Mouse (Mus musculus) gastrocnemius, adult 2 months (tissue): ENCODE data around the gene Cyp26b1. TPM values are rescaled to one million over a fixed set of nuclear protein-coding genes. Genes with fewer than 3 reads are reported as not detected.
"Not testable (repeated sequence)": the region's sequence is repeated elsewhere in the genome, so short reads cannot be mapped to it uniquely, and the experiment has no call there.

ENCODE experiments used
- DNase-seq: peaks from one replicate; pipeline ENCODE4 v3.0.0; 2022
- H3K27ac ChIP-seq: fragments of 200-600 bp; 2 replicates; pipeline ENCODE4 v1.8.1; 2022; ENCODE audit warnings: mild to moderate bottlenecking
- H3K4me3 ChIP-seq: fragments of 200-600 bp; 2 replicates; pipeline ENCODE4 v1.8.1; 2022; ENCODE audit warnings: mild to moderate bottlenecking, moderate library complexity
- CTCF ChIP-seq: fragments of 200-600 bp; IDR thresholded peaks from 2 replicates; pipeline ENCODE4 v1.8.1; 2022; ENCODE audit warnings: antibody characterized with exemption, mild to moderate bottlenecking, moderate library complexity
- intact Hi-C: fragments of 180-260 bp; cut with DNase I; formaldehyde crosslinking; loops from one replicate; pipeline ENCODE4 v1.15.1; 2025
- long read RNA-seq, 2 experiments: library from polyadenylated mRNA; stranded (forward); transcript quantifications; one replicate each; pipeline ENCODE4 v2.0.0; 2021
- total RNA-seq, 2 experiments: library from RNA; stranded (reverse); gene quantifications; 2 replicates each; pipeline ENCODE4 v1.2.3; 2021

The Cyp26b1 gene
- 10 to 100 TPM in 1 of 2 experiments, 1 to 10 TPM in 1; 7.1 to 18.9 TPM for total RNA-seq
- long read RNA-seq, experiment 1, partial matches to known transcripts = 0 of 2 reads
- long read RNA-seq, experiment 1, other reads (novel, unspliced or antisense) = 2 of 2 reads
- long read RNA-seq, experiment 2, full-length matches to known transcripts = 2 of 16 reads
- long read RNA-seq, experiment 2, partial matches to known transcripts = 0 of 16 reads
- long read RNA-seq, experiment 2, other reads (novel, unspliced or antisense) = 14 of 16 reads

DNA sequence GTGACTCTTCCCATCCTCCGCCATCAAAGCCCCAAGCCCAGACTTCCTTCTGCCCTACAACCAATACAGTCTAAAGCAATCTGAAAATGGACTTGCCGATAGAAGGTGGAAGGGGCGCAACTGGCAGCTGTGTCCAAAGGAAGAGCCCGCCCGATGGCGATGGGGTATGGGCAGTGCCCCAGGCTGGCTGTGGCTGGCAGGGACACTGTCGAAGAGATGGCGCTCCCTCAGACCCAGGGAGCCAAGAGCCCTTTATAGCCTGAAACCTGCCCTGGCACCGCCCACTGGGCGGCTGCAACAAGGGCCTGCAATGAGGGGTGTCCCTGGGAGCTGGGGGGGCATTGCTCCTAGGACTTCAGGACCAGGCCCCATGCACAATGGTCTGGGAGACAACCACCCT, at the start of gene Cyp26b1:
Gene Cyp26b1, minus strand, starts transcription at position 216 of the 400 bp plus-strand sequence.
- intact Hi-C loops = loop anchor here (10.0 kb wide), 1 partner anchor 321 kb away; no protein-coding TSS in a partner anchor
- DNase-seq = no peak
- Histone ChIP-seq H3K4me3 (no peak within 1 kb of the TSS), H3K27ac (no peak within 1 kb of the TSS)
- no peak for TF ChIP-seq CTCF

DNA sequence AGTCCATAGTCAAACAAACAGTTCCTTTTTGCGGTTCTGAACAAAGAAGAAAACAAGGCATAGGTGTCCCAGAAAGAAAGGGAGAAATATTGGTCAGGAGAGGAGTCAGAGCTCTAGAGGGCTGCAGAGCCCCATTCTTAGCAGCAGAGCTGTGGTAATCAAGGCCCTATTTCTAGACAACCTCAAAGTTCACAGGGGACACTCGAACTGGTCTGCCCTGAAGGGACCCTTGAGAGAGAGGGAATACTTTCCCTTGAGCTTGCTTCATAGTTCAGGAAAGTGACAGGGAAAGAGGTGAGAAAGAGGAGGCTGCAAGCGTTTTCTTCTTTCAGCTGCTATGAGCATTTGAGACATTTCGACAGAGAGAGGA, 47.3 kb upstream of the Cyp26b1 start:
- no peak for TF ChIP-seq CTCF
- no peak for DNase-seq
- intact Hi-C loops = no loop called here
- H3K4me3 ChIP-seq = no peak overlapping the region
- H3K27ac ChIP-seq = peak overlapping the region; percentile 69

DNA sequence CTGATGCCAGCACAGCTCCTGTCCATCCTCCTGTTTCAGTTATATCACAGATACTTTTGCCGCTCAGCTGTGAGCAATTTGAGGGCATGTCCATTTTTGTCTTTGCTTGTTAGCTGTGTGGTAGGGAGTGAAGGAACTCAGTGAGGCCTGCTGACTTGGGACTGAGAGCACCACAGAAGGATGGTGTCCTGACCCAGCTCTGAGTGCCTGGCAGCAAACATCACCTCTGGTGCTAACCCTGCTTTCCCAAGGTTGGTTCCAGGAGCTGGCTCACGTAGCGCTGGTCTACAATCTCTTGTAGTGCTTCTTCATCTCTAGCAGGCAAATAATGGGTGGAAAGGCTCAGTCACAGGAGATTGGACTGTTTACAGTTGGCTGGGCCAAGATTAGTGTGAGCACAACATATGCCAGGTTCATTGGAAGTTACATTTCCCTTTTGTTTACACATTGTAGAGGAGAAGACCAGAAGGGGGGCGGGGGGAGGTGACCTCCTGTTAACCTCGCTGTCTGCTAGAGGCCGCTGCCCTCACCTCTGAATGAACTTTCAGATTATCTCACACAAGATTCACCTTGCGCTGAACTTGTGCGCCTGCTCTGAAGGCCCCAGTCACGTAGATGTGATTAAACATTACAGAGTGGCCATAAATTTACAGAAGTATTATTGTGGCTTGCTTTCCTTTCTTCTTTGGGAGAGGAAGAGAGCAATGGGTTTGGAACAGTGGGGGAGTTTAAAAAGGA, 46.8 kb upstream of the Cyp26b1 start:
- H3K27ac ChIP-seq = peak overlapping the region; percentile 69
- intact Hi-C loops = no loop called here
- no peak for TF ChIP-seq CTCF
- DNase-seq = peak; percentile 32
- H3K4me3 ChIP-seq = no peak overlapping the region

DNA sequence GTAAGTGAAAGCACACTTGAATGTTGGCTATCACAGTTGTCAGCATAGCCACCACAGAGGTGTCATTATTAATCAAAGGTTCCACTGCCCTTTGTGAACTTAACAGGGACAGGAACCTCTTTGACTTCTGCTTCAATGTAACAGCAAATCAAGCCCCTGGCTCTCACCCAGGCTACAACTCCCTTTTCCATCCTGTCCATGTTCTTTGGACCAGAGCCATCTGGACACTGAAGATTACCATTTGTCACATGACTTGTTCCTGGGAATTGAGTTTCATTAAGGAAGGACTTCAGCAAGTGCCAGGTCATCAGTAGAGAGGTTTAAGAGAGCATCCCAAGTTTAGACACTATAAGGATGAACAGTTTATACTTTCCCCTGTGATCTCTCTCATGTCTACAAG, 44.5 kb upstream of the Cyp26b1 start:
- H3K27ac ChIP-seq = no peak overlapping the region
- no peak overlapping the region for H3K4me3 ChIP-seq
- peak; percentile 51 for DNase-seq
- TF ChIP-seq CTCF = no peak
- intact Hi-C loops = no loop called here

DNA sequence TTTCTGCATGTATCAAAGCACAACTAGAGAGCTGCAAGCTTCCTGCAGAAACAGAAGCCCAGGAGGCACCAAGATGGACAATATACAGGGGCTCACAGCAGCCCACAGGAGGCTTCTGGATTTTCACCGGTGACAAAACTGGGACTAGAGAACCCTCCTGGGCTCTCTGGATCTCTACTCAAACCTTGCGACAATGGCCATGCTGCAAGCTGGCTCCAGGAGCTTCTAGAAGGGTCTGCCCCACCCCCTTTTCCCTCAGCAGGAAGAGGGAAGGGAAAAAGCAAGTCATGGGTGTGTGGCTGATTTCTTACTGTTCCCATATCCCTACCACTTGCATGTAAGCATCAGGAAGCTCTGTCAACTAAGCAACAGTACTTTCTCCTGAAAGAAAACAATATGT, 37.9 kb upstream of the Cyp26b1 start:
- Histone ChIP-seq H3K27ac (peak overlapping the region; percentile 29; the same call in 1 of the 2 replicates), H3K4me3 (no peak overlapping the region)
- TF ChIP-seq CTCF = no peak
- intact Hi-C loops = no loop called here
- DNase-seq = no peak

DNA sequence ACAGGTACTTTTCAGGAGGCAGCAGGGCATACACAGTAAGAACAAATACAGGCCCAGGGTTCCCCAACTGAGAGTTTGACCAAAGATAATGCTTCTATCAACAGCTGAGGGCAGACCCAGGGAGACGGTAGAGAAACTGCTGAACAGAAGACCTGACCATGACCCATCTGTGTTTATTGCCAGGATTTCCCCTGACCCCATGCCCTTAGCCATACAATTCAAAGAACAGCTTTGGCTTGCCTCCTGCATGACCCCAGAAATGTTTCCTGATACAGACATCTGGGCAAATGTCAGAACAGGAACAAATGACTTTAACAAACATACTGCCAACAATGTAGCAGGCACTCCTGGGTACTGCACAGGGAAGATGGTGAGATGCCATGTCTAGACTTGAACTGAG, 36.6 kb upstream of the Cyp26b1 start:
- Histone ChIP-seq H3K4me3 (no peak overlapping the region), H3K27ac (peak overlapping the region; percentile 48)
- DNase-seq = no peak
- TF ChIP-seq CTCF = no peak
- intact Hi-C loops = no loop called here

DNA sequence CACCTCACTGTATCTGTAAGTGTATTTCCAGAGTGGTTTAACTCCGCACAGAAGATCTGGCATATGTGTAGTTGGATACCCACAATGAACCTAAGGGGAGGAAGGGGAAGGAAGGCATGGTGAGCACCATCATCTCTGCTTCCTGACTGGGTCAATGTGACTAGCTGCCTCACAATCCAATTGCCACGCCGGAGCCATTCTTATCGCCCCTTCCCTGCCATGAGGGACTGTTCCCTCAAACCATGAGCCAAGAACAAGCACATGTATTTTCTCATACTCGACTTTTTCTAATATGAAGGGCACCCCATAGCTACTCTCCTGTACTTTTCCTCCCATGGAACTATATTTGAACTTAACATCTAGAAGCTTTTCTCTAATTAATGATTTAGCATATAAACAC, 35.1 kb upstream of the Cyp26b1 start:
- no peak overlapping the region for H3K4me3 ChIP-seq
- no peak for TF ChIP-seq CTCF
- DNase-seq = no peak
- intact Hi-C loops = no loop called here
- H3K27ac ChIP-seq = no peak overlapping the region

DNA sequence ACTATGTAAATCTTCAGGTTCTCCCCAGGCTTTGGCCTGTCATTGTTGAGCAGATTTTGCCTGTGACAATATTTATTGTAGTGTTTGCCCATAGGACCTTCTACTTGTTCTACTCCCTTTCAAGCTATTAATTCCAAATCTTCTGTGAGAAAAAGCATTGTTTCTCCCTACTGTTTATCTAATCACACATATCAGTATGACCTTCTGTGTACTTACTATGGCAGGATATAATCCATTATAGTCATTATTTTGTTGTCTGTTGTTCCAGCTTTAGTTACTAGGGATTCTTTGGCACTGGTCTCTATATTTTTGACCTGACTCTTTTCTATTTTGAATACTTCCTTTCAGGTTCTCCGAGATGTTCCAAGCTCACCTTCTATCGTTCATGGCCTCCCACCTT, 32.7 kb upstream of the Cyp26b1 start:
- no peak for TF ChIP-seq CTCF
- no peak overlapping the region for H3K27ac ChIP-seq
- intact Hi-C loops = no loop called here
- H3K4me3 ChIP-seq = no peak overlapping the region
- DNase-seq = no peak

DNA sequence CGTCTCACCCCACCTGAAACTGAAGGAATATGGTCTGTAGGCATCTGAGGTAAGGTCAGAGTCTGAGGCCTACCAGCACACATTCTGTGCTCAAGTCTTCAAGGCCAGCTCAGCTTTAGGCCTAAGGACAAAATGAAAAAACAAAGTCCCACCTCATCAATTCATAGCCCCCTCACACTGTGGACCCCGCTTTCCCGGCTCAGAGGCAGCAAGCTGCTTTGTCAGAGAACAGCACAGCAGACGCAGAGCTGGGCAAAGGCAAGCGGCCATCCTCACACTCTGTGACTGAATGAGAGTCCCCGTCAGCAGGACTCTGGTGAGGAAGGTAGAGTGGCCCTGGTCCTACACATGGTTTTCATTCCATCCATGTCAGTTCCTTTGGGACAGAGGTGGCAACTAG, 25.5 kb upstream of the Cyp26b1 start:
- DNase-seq = no peak
- intact Hi-C loops = no loop called here
- no peak for TF ChIP-seq CTCF

DNA sequence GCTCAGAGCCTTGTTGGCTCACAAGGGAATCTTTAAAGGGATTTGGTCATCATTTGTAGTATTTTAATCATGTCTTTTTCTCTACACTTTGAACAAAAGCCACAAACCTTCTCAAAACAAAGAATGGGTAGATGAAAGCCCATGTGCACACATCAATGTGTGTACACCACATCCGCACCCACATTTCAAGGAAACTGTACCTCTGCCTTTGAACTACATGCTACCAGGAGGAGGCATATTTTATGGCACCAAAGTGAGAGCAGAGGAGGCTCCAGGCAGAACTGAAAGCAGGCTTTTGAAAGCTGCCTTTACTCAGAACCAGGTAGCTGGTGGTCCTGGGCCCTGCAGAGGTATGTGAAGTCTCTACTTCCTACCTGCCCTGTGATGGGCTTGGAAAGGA, 23.3 kb upstream of the Cyp26b1 start:
- Histone ChIP-seq H3K4me3 (no peak overlapping the region), H3K27ac (no peak overlapping the region)
- TF ChIP-seq CTCF = no peak
- no peak for DNase-seq
- intact Hi-C loops = no loop called here

More for the DNA sequence above, 25.5 kb upstream of the Cyp26b1 start:
- Histone ChIP-seq H3K4me3 (no peak overlapping the region), H3K27ac (no peak overlapping the region)

DNA sequence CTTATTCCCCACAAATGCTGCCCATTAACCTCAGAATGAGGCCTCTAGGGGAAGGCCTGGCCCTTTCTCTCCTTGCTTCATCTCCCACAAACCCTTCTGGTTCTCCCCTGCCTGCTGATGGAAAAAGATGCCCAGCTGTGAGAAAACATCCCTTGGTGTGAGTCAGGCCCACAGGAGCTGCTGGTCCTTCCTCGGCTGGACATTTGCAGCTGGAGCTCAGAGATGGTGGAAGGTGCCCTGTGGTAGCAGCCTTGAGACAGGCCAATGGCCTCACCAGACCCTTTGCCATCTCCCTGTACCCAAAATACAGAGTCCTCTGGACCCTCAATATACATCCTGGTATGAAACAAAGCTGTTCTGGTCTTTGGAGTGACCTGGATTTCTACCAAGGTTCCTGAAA, 22.9 kb upstream of the Cyp26b1 start:
- Histone ChIP-seq H3K27ac (no peak overlapping the region), H3K4me3 (no peak overlapping the region)
- TF ChIP-seq CTCF = no peak
- DNase-seq = no peak
- intact Hi-C loops = no loop called here

DNA sequence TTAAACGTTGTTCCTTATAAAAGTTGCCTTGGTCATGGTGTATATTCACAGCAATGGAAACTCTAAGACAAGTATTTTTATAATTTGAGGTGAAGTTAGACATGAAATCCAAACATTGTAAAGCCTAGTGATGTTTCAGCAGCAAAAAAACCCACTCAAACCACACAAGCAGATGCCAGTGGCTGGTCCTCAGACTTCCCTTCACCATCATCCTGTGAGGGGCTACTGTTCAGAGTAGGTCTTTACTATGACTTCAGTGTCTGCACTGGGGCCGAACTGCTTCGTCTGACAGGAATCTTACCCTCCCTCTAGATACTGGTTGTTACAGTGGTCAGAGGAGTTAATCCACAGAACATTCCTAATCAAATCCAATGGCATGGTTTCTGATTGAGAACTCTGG, 19.9 kb upstream of the Cyp26b1 start:
- intact Hi-C loops = no loop called here
- Histone ChIP-seq H3K4me3 (no peak overlapping the region), H3K27ac (no peak overlapping the region)
- TF ChIP-seq CTCF = no peak
- DNase-seq = no peak

DNA sequence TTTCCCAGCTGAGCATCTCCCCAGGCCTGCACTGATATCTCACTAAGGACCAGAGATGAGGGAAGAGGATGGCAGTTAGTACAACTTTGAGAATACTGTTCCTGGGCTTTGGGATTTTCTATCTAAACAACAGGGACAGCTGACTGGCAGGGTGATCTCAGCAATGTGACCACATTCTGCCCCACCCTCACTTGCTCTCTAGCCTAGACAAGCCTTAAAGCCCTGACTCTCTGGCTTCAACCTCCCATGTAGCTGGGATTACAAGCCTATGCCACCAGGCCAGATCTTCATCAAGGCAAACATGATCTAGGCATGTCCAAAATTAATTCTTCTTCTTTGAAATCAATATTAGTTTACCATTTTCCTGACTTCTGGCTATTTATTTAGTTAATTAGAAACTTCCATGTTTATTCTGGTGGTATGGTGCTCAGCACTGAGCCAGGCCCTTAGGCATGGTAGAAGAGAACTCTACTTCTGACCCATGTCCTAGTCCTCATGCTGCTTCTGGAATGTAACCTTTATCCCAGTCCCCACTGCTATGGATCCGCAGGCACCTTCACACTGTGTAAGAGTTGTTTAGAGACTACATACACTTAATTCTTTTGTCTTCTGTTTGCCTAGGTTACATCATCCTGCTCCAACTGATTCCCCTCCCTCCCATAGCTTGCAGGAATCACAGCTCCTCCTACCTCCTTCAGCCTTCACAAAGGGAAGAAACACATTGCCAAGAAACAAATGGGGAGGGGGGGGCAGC, 7.6 kb upstream of the Cyp26b1 start:
- no peak overlapping the region for H3K27ac ChIP-seq
- no peak for DNase-seq
- no peak overlapping the region for H3K4me3 ChIP-seq
- no peak for TF ChIP-seq CTCF
- intact Hi-C loops = no loop called here

DNA sequence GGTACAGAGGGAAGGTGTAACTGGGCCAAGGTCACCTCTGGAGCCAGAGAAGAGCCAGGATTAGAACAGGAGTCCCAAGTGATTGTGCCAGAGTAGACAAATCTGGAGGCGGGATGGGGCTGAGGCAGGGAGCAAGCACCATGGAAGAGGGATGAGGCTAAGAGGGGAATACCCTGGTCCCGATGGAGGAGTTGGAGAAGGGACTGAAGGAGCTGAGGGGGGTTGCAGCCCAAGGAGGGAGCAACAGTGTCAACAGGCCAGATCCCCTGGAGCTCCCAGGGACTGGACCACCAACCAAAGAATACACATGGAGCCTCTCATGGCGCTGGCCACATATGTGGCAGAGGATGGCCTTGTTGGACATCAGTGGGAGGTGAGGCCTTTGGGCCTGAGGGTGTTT, 5.6 kb upstream of the Cyp26b1 start:
- intact Hi-C loops = loop anchor here (10.0 kb wide), 1 partner anchor 316 kb away; no protein-coding TSS in a partner anchor
- H3K27ac ChIP-seq, DNase-seq, H3K4me3 ChIP-seq: not testable (repeated sequence)
